Mouse (Mus musculus): ENCODE measurements around the gene Slc9a3r2. TPM values are rescaled to one million over a fixed set of nuclear protein-coding genes. Genes with fewer than 3 reads are reported as not detected.

The Slc9a3r2 gene
- polyA plus RNA-seq, 1 experiment: 19.1 TPM

- Histone ChIP-seq H3ac (ENCODE audit: control insufficient read depth, insufficient read length) (no peak overlapping the region), H3K4me2 (ENCODE audit: low read depth) (no peak overlapping the region), H3K4me3 (no peak overlapping the region), H3K27me3 (ENCODE audit: control insufficient read depth, insufficient read depth, insufficient read length) (no peaks in the 10 kb centered on the region), H3K36me3 (ENCODE audit: control insufficient read depth, insufficient read depth) (no peaks in the 10 kb centered on the region), H3K79me2 (ENCODE audit: control insufficient read depth, insufficient read depth) (no peaks in the 10 kb centered on the region)
- no peak for TF ChIP-seq TCF3 (IDR thresholded peaks at IDR 0.05; ENCODE audit: insufficient read length, low read depth)
- no peak for TF ChIP-seq REST (IDR thresholded peaks at IDR 0.05; ENCODE audit: insufficient read depth, insufficient read length)
- TF ChIP-seq TCF12 (IDR thresholded peaks at IDR 0.05; ENCODE audit: insufficient read depth, poor library complexity, severe bottlenecking): no peak
- TF ChIP-seq E2F4 (IDR thresholded peaks at IDR 0.05; ENCODE audit: insufficient read depth): no peak
Observed at GRCm38 (mm10) chr17:24687599-24687998, 37.5 kb upstream of the Slc9a3r2 start.

GRCm38 (mm10) chr17:24687146-24687595 is 37.0 kb upstream of the Slc9a3r2 start:
- no peaks in the 10 kb centered on the region for H3K79me2 ChIP-seq (ENCODE audit: control insufficient read depth, insufficient read depth)
- TF ChIP-seq TCF12 (IDR thresholded peaks at IDR 0.05; ENCODE audit: insufficient read depth, poor library complexity, severe bottlenecking) (no peak), E2F4 (IDR thresholded peaks at IDR 0.05; ENCODE audit: insufficient read depth) (no peak), SRF (IDR thresholded peaks at IDR 0.05; ENCODE audit: control insufficient read depth, insufficient read length, low read depth) (no peak), POLR2AphosphoS2 (IDR thresholded peaks at IDR 0.05; ENCODE audit: insufficient read length, low read depth) (no peak), MAX (IDR thresholded peaks at IDR 0.05; ENCODE audit: low read depth) (no peak), MYOD1 (IDR thresholded peaks at IDR 0.05; ENCODE audit: control insufficient read depth in 1 of 3, insufficient read length in 2 of 3, low read depth in 2 of 3) (no peak), USF1 (IDR thresholded peaks at IDR 0.05; ENCODE audit: low read depth) (no peak), CEBPB (IDR thresholded peaks at IDR 0.05; ENCODE audit: insufficient read depth, poor library complexity, severe bottlenecking) (no peak), TCF3 (IDR thresholded peaks at IDR 0.05; ENCODE audit: insufficient read length, low read depth) (no peak), POLR2A (IDR thresholded peaks at IDR 0.05; ENCODE audit: insufficient read length, low read depth) (no peak), MYOG (IDR thresholded peaks at IDR 0.05; ENCODE audit: control insufficient read depth in 1 of 3, insufficient read depth in 1 of 3, insufficient read length in 2 of 3, low read depth in 2 of 3) (no peak), REST (IDR thresholded peaks at IDR 0.05; ENCODE audit: insufficient read depth, insufficient read length) (no peak)
- no peak overlapping the region for H3K4me3 ChIP-seq
- no peaks in the 10 kb centered on the region for H3K27me3 ChIP-seq (ENCODE audit: control insufficient read depth, insufficient read depth, insufficient read length)
- no peaks in the 10 kb centered on the region for H3K36me3 ChIP-seq (ENCODE audit: control insufficient read depth, insufficient read depth)
- no peak overlapping the region for H3ac ChIP-seq (ENCODE audit: control insufficient read depth, insufficient read length)
- no peak overlapping the region for H3K4me2 ChIP-seq (ENCODE audit: low read depth)

- no peak for TF ChIP-seq SRF (IDR thresholded peaks at IDR 0.05; ENCODE audit: control insufficient read depth, insufficient read length, low read depth)
- TF ChIP-seq CEBPB (IDR thresholded peaks at IDR 0.05; ENCODE audit: insufficient read depth, poor library complexity, severe bottlenecking): no peak
- no peak for TF ChIP-seq MYOD1 (IDR thresholded peaks at IDR 0.05; ENCODE audit: control insufficient read depth in 1 of 3, insufficient read length in 2 of 3, low read depth in 2 of 3)
- TF ChIP-seq E2F4 (IDR thresholded peaks at IDR 0.05; ENCODE audit: insufficient read depth): no peak
- no peak for TF ChIP-seq REST (IDR thresholded peaks at IDR 0.05; ENCODE audit: insufficient read depth, insufficient read length)
- TF ChIP-seq MYOG (IDR thresholded peaks at IDR 0.05; ENCODE audit: control insufficient read depth in 1 of 3, insufficient read depth in 1 of 3, insufficient read length in 2 of 3, low read depth in 2 of 3): no peak
- H3K4me2 ChIP-seq (ENCODE audit: low read depth): no peak overlapping the region
- peaks cover 5% of the 10 kb centered on the region for H3K36me3 ChIP-seq (ENCODE audit: control insufficient read depth, insufficient read depth)
- H3K4me3 ChIP-seq: no peak overlapping the region
- H3K79me2 ChIP-seq (ENCODE audit: control insufficient read depth, insufficient read depth): no peaks in the 10 kb centered on the region
- H3ac ChIP-seq (ENCODE audit: control insufficient read depth, insufficient read length): no peak overlapping the region
- no peaks in the 10 kb centered on the region for H3K27me3 ChIP-seq (ENCODE audit: control insufficient read depth, insufficient read depth, insufficient read length)
Observed at GRCm38 (mm10) chr17:24686514-24686913, 36.4 kb upstream of the Slc9a3r2 start.

GRCm38 (mm10) chr17:24677500-24678080 is 27.5 kb upstream of the Slc9a3r2 start:
- no peak overlapping the region for H3K4me3 ChIP-seq
- H3K4me2 ChIP-seq (ENCODE audit: low read depth): no peak overlapping the region
- peaks cover 35% of the 10 kb centered on the region for H3K79me2 ChIP-seq (ENCODE audit: control insufficient read depth, insufficient read depth)
- TF ChIP-seq TCF3 (IDR thresholded peaks at IDR 0.05; ENCODE audit: insufficient read length, low read depth) (no peak), CEBPB (IDR thresholded peaks at IDR 0.05; ENCODE audit: insufficient read depth, poor library complexity, severe bottlenecking) (no peak), POLR2A (IDR thresholded peaks at IDR 0.05; ENCODE audit: insufficient read length, low read depth) (no peak), USF1 (IDR thresholded peaks at IDR 0.05; ENCODE audit: low read depth) (no peak), POLR2AphosphoS2 (IDR thresholded peaks at IDR 0.05; ENCODE audit: insufficient read length, low read depth) (no peak)
- H3K27me3 ChIP-seq (ENCODE audit: control insufficient read depth, insufficient read depth, insufficient read length): no peaks in the 10 kb centered on the region
- H3ac ChIP-seq (ENCODE audit: control insufficient read depth, insufficient read length): no peak overlapping the region
- H3K36me3 ChIP-seq (ENCODE audit: control insufficient read depth, insufficient read depth): peaks cover 8% of the 10 kb centered on the region

GRCm38 (mm10) chr17:24676877-24677276 is 26.8 kb upstream of the Slc9a3r2 start:
- H3ac ChIP-seq (ENCODE audit: control insufficient read depth, insufficient read length): no peak overlapping the region
- TF ChIP-seq POLR2AphosphoS2 (IDR thresholded peaks at IDR 0.05; ENCODE audit: insufficient read length, low read depth) (no peak), MYOG (IDR thresholded peaks at IDR 0.05; ENCODE audit: control insufficient read depth in 1 of 3, insufficient read depth in 1 of 3, insufficient read length in 2 of 3, low read depth in 2 of 3) (peak in 2 of 3 experiments; percentile 87 to 95), TCF12 (IDR thresholded peaks at IDR 0.05; ENCODE audit: insufficient read depth, poor library complexity, severe bottlenecking) (no peak), MYOD1 (IDR thresholded peaks at IDR 0.05; ENCODE audit: control insufficient read depth in 1 of 3, insufficient read length in 2 of 3, low read depth in 2 of 3) (peak in 2 of 3 experiments; percentile 71 to 93), TCF3 (IDR thresholded peaks at IDR 0.05; ENCODE audit: insufficient read length, low read depth) (peak; percentile 30)
- peaks cover 6% of the 10 kb centered on the region for H3K36me3 ChIP-seq (ENCODE audit: control insufficient read depth, insufficient read depth)

More at GRCm38 (mm10) chr17:24676877-24677276, 26.8 kb upstream of the Slc9a3r2 start:
- Histone ChIP-seq H3K27me3 (ENCODE audit: control insufficient read depth, insufficient read depth, insufficient read length) (no peaks in the 10 kb centered on the region), H3K79me2 (ENCODE audit: control insufficient read depth, insufficient read depth) (peaks cover 42% of the 10 kb centered on the region), H3K4me3 (no peak overlapping the region), H3K4me2 (ENCODE audit: low read depth) (no peak overlapping the region)

Measured in myocyte (in vitro differentiated cells).